Mouse (Mus musculus) intestine, postnatal 0 days (tissue): ENCODE measurements at regions not wholly inside any gene's neighbourhood (a gene's known extent, or its start where the extent isn't known, plus 50 kb on each side); places are given as distances from the start of the nearest gene placed in this dataset.
"Not testable (repeated sequence)": the region's sequence is repeated elsewhere in the genome, so short reads cannot be mapped to it uniquely, and the experiment has no call there.

Source experiments
- ATAC-seq: fragments of 200-750 bp; cut with Nextera tagmentation; 2 replicates; pipeline ENCODE4 v1.8.0; 2017; ENCODE audit warnings: mild to moderate bottlenecking, moderate TSS enrichment, moderate library complexity
- H3K27ac ChIP-seq: fragments of 300-500 bp; sonication (generic); 2 replicates; pipeline ENCODE4 v1.5.1; 2014; ENCODE audit warnings: mild to moderate bottlenecking, low read depth, low read length, moderate library complexity
- H3K27me3 ChIP-seq: fragments of 300-500 bp; sonication (generic); replicated peaks from 2 replicates; pipeline ENCODE4 v1.6.1; 2014; ENCODE audit warnings: low read length, mixed read lengths; ENCODE audit not compliant: control insufficient read depth, insufficient read depth
- H3K36me3 ChIP-seq: fragments of 300-500 bp; sonication (generic); 2 replicates; pipeline ENCODE4 v1.6.1; 2014; ENCODE audit warnings: mild to moderate bottlenecking, moderate library complexity; ENCODE audit not compliant: control insufficient read depth, insufficient read depth
- H3K4me1 ChIP-seq: fragments of 300-500 bp; sonication (generic); replicated peaks from 2 replicates; pipeline ENCODE4 v1.6.1; 2014; ENCODE audit warnings: antibody characterized with exemption, low read length, mixed read lengths; ENCODE audit not compliant: control insufficient read depth, insufficient read depth
- H3K4me2 ChIP-seq: fragments of 300-500 bp; sonication (generic); replicated peaks from 2 replicates; pipeline ENCODE4 v1.6.1; 2014; ENCODE audit warnings: low read depth, mild to moderate bottlenecking, moderate library complexity
- H3K4me3 ChIP-seq: fragments of 300-500 bp; sonication (generic); 2 replicates; pipeline ENCODE4 v1.5.1; 2014; ENCODE audit warnings: low read depth, low read length
- H3K9ac ChIP-seq: fragments of 300-500 bp; sonication (generic); 2 replicates; pipeline ENCODE4 v1.6.1; 2014; ENCODE audit warnings: mild to moderate bottlenecking, low read depth, low read length
- H3K9me3 ChIP-seq: fragments of 300-500 bp; sonication (generic); 2 replicates; pipeline ENCODE4 v1.6.1; 2016; ENCODE audit warnings: mixed run types; ENCODE audit not compliant: control insufficient read depth
- CTCF ChIP-seq: sonication (generic); IDR thresholded peaks from 2 replicates; pipeline ENCODE4 v1.5.1; 2016; ENCODE audit warnings: low read depth, mild to moderate bottlenecking, control low read depth, antibody characterized with exemption, moderate library complexity
- WGBS: fragments of 180-500 bp; shearing (Covaris S2); extraction: QIAGEN DNeasy Blood & Tissue Kit; methylation state at CpG from one replicate; pipeline ENCODE4 v1.1.7; 2014; 5-methylcytosine and 5-hydroxymethylcytosine counted together

DNA sequence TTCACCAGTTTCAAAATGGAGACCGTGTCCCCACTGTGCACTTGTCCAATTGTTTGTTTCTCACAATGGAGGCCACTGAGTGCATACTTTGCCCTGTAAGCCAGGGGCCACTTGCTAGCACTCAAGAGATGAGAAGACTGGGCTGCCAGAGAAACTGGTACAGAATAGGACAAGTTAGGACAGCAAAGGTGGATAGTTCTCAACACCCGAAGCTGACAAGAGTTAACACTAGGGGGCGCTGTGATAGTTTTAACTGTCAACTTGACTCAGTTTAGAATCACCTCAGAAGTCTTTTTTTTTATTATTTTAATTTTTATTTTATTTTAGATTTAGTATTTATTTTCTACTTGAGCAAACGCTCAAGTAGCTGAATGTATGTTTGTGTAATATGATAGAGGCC is 188.2 kb upstream of the Asap2 start:
- H3K4me3 ChIP-seq, H3K27me3 ChIP-seq, ATAC-seq, H3K4me2 ChIP-seq, H3K27ac ChIP-seq, H3K9ac ChIP-seq, H3K9me3 ChIP-seq, H3K36me3 ChIP-seq, H3K4me1 ChIP-seq: not testable (repeated sequence)
- 67% methylated on average over 4 of the region's 4 CpGs for WGBS

DNA sequence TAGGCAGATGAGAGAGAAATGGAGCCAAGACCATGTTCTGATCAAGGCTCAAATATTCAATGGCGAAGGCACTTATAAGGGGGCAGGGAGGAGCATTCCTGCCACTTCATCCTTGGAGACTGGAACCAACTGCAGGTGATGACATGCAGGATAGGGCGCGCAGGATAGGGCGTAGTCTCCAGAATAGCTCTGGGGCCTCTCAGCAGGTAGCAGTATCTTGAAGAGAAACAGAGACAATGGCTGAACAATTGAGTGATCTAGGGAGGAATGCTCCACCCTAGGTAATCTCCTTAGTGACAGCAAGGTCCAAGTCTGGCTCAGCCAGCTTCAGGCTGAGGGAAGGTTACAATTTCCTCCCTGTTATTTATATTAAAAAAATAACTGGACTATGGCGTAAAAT is 184.8 kb upstream of the Asap2 start:
- H3K4me2 ChIP-seq, H3K27ac ChIP-seq, H3K4me3 ChIP-seq, H3K9ac ChIP-seq, H3K4me1 ChIP-seq, ATAC-seq, H3K36me3 ChIP-seq, H3K9me3 ChIP-seq, H3K27me3 ChIP-seq: not testable (repeated sequence)
- WGBS = 93% methylated on average over 4 of the region's 5 CpGs

DNA sequence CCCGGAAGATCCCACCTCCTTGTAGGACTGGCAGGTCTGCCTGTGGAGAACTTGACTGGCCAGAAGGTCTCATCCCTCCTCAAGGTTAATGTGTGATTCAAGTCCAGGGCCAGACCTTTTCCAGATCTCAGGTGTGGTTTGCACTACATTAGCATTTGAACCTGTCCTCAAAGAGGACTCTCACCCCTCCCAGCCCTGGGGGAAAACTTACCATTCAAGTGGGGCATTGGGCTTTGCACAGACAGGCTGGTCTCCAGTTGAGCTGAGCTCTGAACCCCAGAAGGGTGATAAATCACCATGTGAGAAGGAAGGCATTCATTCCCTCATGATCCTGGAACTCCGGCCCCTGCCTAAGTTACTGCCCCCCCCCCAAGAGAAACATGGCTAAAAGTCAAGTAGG is 183.6 kb upstream of the Asap2 start:
- no peak overlapping the region for H3K9ac ChIP-seq
- H3K4me2 ChIP-seq = no peak overlapping the region
- no peak overlapping the region for H3K4me3 ChIP-seq
- no peaks in the 10 kb centered on the region for H3K36me3 ChIP-seq
- no peak overlapping the region for H3K27ac ChIP-seq
- H3K27me3 ChIP-seq = no peaks in the 10 kb centered on the region
- 95% methylated on average over 2 of the region's 2 CpGs for WGBS
- H3K4me1 ChIP-seq = no peaks in the 10 kb centered on the region
- ATAC-seq = no peak
- no peaks in the 10 kb centered on the region for H3K9me3 ChIP-seq
- TF ChIP-seq CTCF = no peak

DNA sequence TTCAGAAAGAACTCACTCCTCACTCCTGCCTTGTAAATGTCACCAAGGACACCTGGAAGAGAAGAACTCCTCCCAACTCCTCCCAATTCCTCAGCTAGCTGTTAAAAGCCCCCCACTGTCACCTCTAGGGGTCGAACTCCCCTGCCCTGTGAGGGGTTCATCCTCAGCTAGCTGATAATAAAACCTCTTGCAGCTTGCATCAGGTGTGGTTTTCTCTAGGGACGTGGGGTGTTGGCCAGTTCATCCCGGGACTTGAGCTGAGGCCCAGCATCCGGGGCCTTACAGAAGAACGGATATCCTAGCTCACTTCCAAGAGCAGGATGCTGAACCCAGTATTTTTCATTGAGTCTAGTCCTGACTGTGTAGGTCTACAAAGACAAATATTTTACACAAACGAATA is 176.4 kb upstream of the Asap2 start:
- H3K36me3 ChIP-seq, H3K27me3 ChIP-seq, H3K4me3 ChIP-seq, H3K27ac ChIP-seq, H3K4me1 ChIP-seq, H3K9me3 ChIP-seq, ATAC-seq, H3K9ac ChIP-seq, H3K4me2 ChIP-seq: not testable (repeated sequence)
- WGBS = 80% methylated on average over 6 of the region's 6 CpGs

DNA sequence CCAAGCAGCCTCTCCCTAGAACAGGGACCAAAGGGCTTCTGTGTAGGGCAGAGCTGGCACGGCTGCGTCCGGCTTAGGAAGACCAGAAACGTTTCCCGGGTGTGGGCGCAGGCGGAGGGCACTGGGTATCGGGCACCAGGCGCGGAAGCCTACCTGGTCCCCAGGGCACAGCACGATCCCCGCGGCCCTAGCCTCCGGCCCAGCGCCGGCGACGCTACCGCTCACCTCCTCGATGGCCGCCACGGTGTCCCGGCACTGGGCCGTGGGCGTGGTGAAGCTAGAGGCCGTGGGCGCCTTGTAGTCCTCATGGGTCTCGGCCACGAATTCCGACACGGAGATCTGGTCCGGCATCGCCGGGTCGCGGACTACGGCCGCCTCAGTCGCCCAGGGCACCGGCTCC is 175.1 kb upstream of the Asap2 start:
- peak; percentile 54 for ATAC-seq
- not testable (repeated sequence) for H3K9me3 ChIP-seq, H3K27me3 ChIP-seq, H3K27ac ChIP-seq, H3K4me1 ChIP-seq, H3K36me3 ChIP-seq
- Histone ChIP-seq H3K9ac (0 out of 2 replicates have a peak overlapping the region, but pooled peaks have one; percentile 31), H3K4me3 (peak overlapping the region; percentile 41), H3K4me2 (peak overlapping the region; percentile 60)
- 21% methylated on average over 31 of the region's 40 CpGs for WGBS

GRCm38 (mm10) chr12:20815599-20815998 is 174.7 kb upstream of the Asap2 start:
- WGBS = 11% methylated on average over 20 of the region's 38 CpGs
- H3K27ac ChIP-seq = no peak overlapping the region

DNA sequence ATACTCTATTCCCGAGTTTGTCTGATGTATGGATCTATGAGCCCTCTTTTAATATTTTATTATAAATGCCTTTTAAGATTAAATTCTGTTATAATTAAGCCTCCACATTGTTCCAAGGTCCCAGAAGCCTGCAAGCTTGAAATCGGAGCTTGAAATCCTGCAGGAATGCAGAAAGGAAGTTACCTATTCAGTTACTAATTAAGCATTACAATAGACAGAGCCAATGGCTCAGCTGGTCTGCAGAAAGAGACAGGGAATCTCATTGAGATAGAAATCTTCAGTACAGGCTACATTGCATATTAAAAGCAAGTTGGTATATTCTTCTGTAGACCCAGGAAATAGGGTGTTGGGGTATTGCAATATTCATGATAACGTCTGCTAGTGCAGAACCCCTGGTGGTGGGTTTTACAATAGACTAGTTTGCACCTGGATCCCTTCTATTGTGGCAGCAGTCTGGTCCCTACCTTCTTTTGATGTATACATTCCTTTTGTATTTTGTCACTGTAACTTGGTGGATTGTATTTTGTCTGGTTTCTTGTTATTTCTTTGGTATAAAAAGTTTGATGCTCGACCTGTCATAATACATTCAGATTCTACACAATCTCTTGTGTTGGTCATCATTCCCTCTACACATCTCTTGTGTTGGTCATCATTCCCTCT is 146.5 kb upstream of the Asap2 start:
- 74% methylated on average over 4 of the region's 4 CpGs for WGBS
- H3K9ac ChIP-seq, H3K4me3 ChIP-seq, H3K27me3 ChIP-seq, H3K36me3 ChIP-seq, H3K9me3 ChIP-seq, H3K27ac ChIP-seq, H3K4me2 ChIP-seq, H3K4me1 ChIP-seq, ATAC-seq: not testable (repeated sequence)

More at GRCm38 (mm10) chr12:20815599-20815998, 174.7 kb upstream of the Asap2 start:
- peak overlapping the region; percentile 41 for H3K4me3 ChIP-seq
- 0 out of 2 replicates have a peak overlapping the region, but pooled peaks have one; percentile 31 for H3K9ac ChIP-seq
- TF ChIP-seq CTCF = no peak
- 0 out of 2 replicates have a peak, but pooled peaks cover 5% of the 10 kb centered on the region for H3K9me3 ChIP-seq
- no peaks in the 10 kb centered on the region for H3K27me3 ChIP-seq
- ATAC-seq = peak; percentile 100
- H3K4me1 ChIP-seq = no peaks in the 10 kb centered on the region
- H3K36me3 ChIP-seq = no peaks in the 10 kb centered on the region
- H3K4me2 ChIP-seq = peak overlapping the region; percentile 60
